Mouse (Mus musculus): ENCODE data around the gene Lce1g.

DNA sequence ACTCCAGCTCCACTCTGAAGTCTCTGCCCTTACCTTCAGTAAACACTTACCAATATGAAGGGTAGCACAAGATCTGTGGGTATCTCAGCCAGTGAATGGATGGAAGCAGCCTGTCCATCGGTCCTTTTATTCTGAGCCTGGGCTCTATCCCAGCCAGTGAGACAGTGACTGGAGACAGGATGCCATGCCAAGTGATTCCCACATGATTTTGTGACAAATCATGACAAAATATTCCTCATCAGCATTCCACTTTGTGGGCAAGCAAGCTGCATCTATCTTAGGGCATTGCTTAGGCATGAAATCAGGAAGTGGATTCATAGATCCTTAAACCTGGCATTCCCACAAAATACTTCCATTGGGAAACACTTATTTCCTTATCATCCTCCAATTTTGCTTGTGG is at the start of gene Lce1g:
- no peak for TF ChIP-seq SMC3 (IDR thresholded peaks at IDR 0.05; ENCODE audit: low read depth, low read length)
- TF ChIP-seq POLR2A (IDR thresholded peaks at IDR 0.05; ENCODE audit: low read depth, low read length): no peak
- TF ChIP-seq BHLHE40 (IDR thresholded peaks at IDR 0.05; ENCODE audit: low read depth, low read length): no peak
- TF ChIP-seq CTCF (conservative IDR thresholded peaks at IDR 0.05 in 1 of 2, IDR thresholded peaks at IDR 0.05 in 1 of 2; ENCODE audit: low read depth in 2 of 2, low read length in 2 of 2): no peak
- TF ChIP-seq TBP (conservative IDR thresholded peaks at IDR 0.05; ENCODE audit: low read depth, low read length): no peak
- TF ChIP-seq TCF12 (IDR thresholded peaks at IDR 0.05; ENCODE audit: low read depth, low read length): no peak

All from CH12.LX (cell line).